In genomic region chr4:58925664-58926063, GRCm38 (mm10) we compare ENCODE assay signal across 32 mouse cellular contexts. TPM values are rescaled to one million over a fixed set of nuclear protein-coding genes. Genes with fewer than 3 reads are reported as not detected.
DNase-seq lines count a peak whose midpoint lies in the region; ATAC-seq and TF ChIP-seq lines count a peak whose summit lies in the region.
"Had no signal": no experiment of that assay in that cellular context is flagged by ENCODE, and none has a peak within 500 bp of the region (broad histone marks: within the 10 kb centered on the region; RNA-seq: fewer than 3 reads in every experiment).

No protein-coding gene starts in this region.

- WGBS in stomach, embryonic 16.5 days: 32% methylated on average over 5 of the region's 5 CpGs

- no peaks in the 10 kb centered on the region for H3K79me2 ChIP-seq in MEL (ENCODE audit: control insufficient read depth, insufficient read depth, low read length, poor library complexity)

- DNase-seq in frontal cortex, postnatal 25 days (ENCODE audit: low spot score in 2 of 2): no peak
- no peak for DNase-seq in layer of hippocampus, adult 2 months (ENCODE audit: low spot score in 2 of 2)
- DNase-seq in layer of hippocampus, adult 8-10 months (ENCODE audit: low spot score in 2 of 2): no peak
- peak; percentile 49 for DNase-seq in MEL (ENCODE audit: low read depth, low spot score)
- DNase-seq in left cerebral cortex, postnatal 4 days: no peak
- DNase-seq: adrenal gland, adult 2 months; adrenal gland, postnatal 14 days; cerebellum, adult 11-12 months; cerebellum, adult 8-10 months; cerebellum, postnatal 10 days; cerebellum, postnatal 36 days; embryo, embryonic 11 days; gastrocnemius, adult 2 months; gastrocnemius, postnatal 14 days; heart, adult 18-20 months; heart, postnatal 14 days; heart, postnatal 4 days had no signal

- TF ChIP-seq RAD21 in MEL (IDR thresholded peaks at IDR 0.05; ENCODE audit: low read depth, low read length): no peak

- H3K9me3 ChIP-seq in MEL (replicated peaks; ENCODE audit: insufficient read depth, low read length): no peaks in the 10 kb centered on the region
- H3K9me3 ChIP-seq in stomach, embryonic 16.5 days (replicated peaks; ENCODE audit: control insufficient read depth, low read length): no peaks in the 10 kb centered on the region
- H3K9me3 ChIP-seq: embryonic facial prominence, embryonic 10.5 days; heart, embryonic 10.5 days; heart, embryonic 13.5 days had no signal

- no peak for TF ChIP-seq EP300 in MEL (IDR thresholded peaks at IDR 0.05; ENCODE audit: low read depth in 1 of 2, low read length in 2 of 2)

- TF ChIP-seq POLR2A in MEL (IDR thresholded peaks at IDR 0.05; ENCODE audit: control insufficient read depth in 1 of 2, insufficient read depth in 1 of 2, low read depth in 1 of 2, low read length in 2 of 2, poor library complexity in 1 of 2): no peak

- H3K4me1 ChIP-seq in MEL (ENCODE audit: control insufficient read depth in 1 of 2, insufficient read depth in 2 of 2, low read length in 2 of 2): peaks cover 6 to 7% of the 10 kb centered on the region in 2 experiments
- H3K4me1 ChIP-seq in stomach, embryonic 16.5 days (ENCODE audit: control insufficient read depth, insufficient read depth, low read length): no peaks in the 10 kb centered on the region
- H3K4me1 ChIP-seq: embryonic facial prominence, embryonic 10.5 days; embryonic facial prominence, embryonic 13.5 days; forebrain, embryonic 12.5 days; forebrain, embryonic 15.5 days; heart, embryonic 10.5 days; heart, embryonic 13.5 days had no signal

- peak; percentile 76; the same call in 1 of the 2 replicates for ATAC-seq in frontal cortex, adult (ENCODE audit: low TSS enrichment)
- peak; percentile 53; the same call in 1 of the 2 replicates for ATAC-seq in stomach, embryonic 16.5 days (ENCODE audit: insufficient read depth, low FRiP score)
- ATAC-seq in activated CD4-positive, CD25-positive, alpha-beta regulatory T cell, adult 4 months: no peak
- ATAC-seq: CD4-positive, CD25-positive, alpha-beta regulatory T cell, adult 4 months; forebrain, embryonic 15.5 days; hindbrain, postnatal 0 days; inflammation-experienced regulatory T-cells, adult 6 months had no signal

- peaks cover 0 to 2% of the 10 kb centered on the region in 2 experiments; a peak in 2 of 4 replicates for H3K36me3 ChIP-seq in MEL (ENCODE audit: control insufficient read depth in 1 of 2, insufficient read depth in 2 of 2, low read length in 2 of 2)
- no peaks in the 10 kb centered on the region for H3K36me3 ChIP-seq in stomach, embryonic 16.5 days (ENCODE audit: control insufficient read depth, insufficient read depth, low read length)
- H3K36me3 ChIP-seq: embryonic facial prominence, embryonic 10.5 days; embryonic facial prominence, embryonic 13.5 days; forebrain, embryonic 12.5 days; forebrain, embryonic 15.5 days; heart, embryonic 10.5 days; heart, embryonic 13.5 days had no signal

- 0 out of 2 replicates have a peak, but pooled peaks have one; percentile 10 for TF ChIP-seq CTCF in layer of hippocampus, adult 2 months (conservative IDR thresholded peaks at IDR 0.05)
- TF ChIP-seq CTCF in MEL (IDR thresholded peaks at IDR 0.05 in 2 of 3, conservative IDR thresholded peaks at IDR 0.05 in 1 of 3; ENCODE audit: control insufficient read depth in 1 of 3, insufficient read depth in 1 of 3, low read depth in 2 of 3, low read length in 3 of 3, poor library complexity in 1 of 3, severe bottlenecking in 1 of 3): no peak; a peak in 1 of 6 replicates

- no peak overlapping the region for H3K4me2 ChIP-seq in stomach, embryonic 16.5 days (ENCODE audit: low read depth, low read length)
- H3K4me2 ChIP-seq: embryonic facial prominence, embryonic 13.5 days; forebrain, embryonic 12.5 days; forebrain, embryonic 15.5 days; heart, embryonic 13.5 days; hindbrain, embryonic 14.5 days had no signal

- no peak overlapping the region for H3K27ac ChIP-seq in layer of hippocampus, adult 2 months
- no peak overlapping the region for H3K27ac ChIP-seq in MEL (ENCODE audit: control insufficient read depth, low read depth, low read length)
- H3K27ac ChIP-seq in stomach, embryonic 16.5 days (ENCODE audit: low read length): no peak overlapping the region
- H3K27ac ChIP-seq: embryonic facial prominence, embryonic 10.5 days; embryonic facial prominence, embryonic 13.5 days; forebrain, embryonic 12.5 days; forebrain, embryonic 15.5 days; gastrocnemius, adult 2 months; heart, embryonic 10.5 days; heart, embryonic 13.5 days; hindbrain, embryonic 14.5 days; hindbrain, postnatal 0 days had no signal

- intact Hi-C loops in left cerebral cortex, postnatal 4 days (cut with DNase I): no loop called here

- H3K27me3 ChIP-seq in MEL (ENCODE audit: control insufficient read depth in 1 of 2, insufficient read depth in 2 of 2, low read length in 2 of 2): no peaks in the 10 kb centered on the region
- no peaks in the 10 kb centered on the region for H3K27me3 ChIP-seq in stomach, embryonic 16.5 days (ENCODE audit: control insufficient read depth, insufficient read depth, low read length)
- H3K27me3 ChIP-seq: forebrain, embryonic 15.5 days had no signal

- H3K9ac ChIP-seq in MEL (ENCODE audit: control insufficient read depth, low read depth, low read length, poor library complexity, severe bottlenecking): no peak overlapping the region
- H3K9ac ChIP-seq in stomach, embryonic 16.5 days (ENCODE audit: low read length): no peak overlapping the region
- H3K9ac ChIP-seq: embryonic facial prominence, embryonic 13.5 days; forebrain, embryonic 12.5 days; forebrain, embryonic 15.5 days; heart, embryonic 13.5 days; hindbrain, embryonic 14.5 days had no signal

- H3K4me3 ChIP-seq in layer of hippocampus, adult 2 months: no peak overlapping the region
- H3K4me3 ChIP-seq in MEL (ENCODE audit: control insufficient read depth in 1 of 2, insufficient read depth in 1 of 2, low read depth in 2 of 2, low read length in 2 of 2): no peak overlapping the region
- H3K4me3 ChIP-seq in stomach, embryonic 16.5 days (replicated peaks; ENCODE audit: low read length): no peak overlapping the region
- H3K4me3 ChIP-seq: embryonic facial prominence, embryonic 10.5 days; embryonic facial prominence, embryonic 13.5 days; erythroblast, embryonic 14.5 days; forebrain, embryonic 12.5 days; forebrain, embryonic 15.5 days; gastrocnemius, adult 2 months; heart, embryonic 10.5 days; heart, embryonic 13.5 days had no signal

TF ChIP-seq in MEL, 35 proteins besides CTCF, POLR2A, EP300 and RAD21:
- no peak for TF ChIP-seq CHD1 (IDR thresholded peaks at IDR 0.05; ENCODE audit: low read depth, low read length)
- TF ChIP-seq POLR2AphosphoS2 (IDR thresholded peaks at IDR 0.05; ENCODE audit: low read length): no peak
- TF ChIP-seq SIN3A (IDR thresholded peaks at IDR 0.05; ENCODE audit: low read length): no peak
- TF ChIP-seq MAZ (IDR thresholded peaks at IDR 0.05; ENCODE audit: low read depth, low read length): no peak
- TF ChIP-seq POLR2AphosphoS5 (IDR thresholded peaks at IDR 0.05; ENCODE audit: borderline replicate concordance, low read depth, low read length): no peak
- TF ChIP-seq HCFC1 (IDR thresholded peaks at IDR 0.05; ENCODE audit: low read depth, low read length): no peak
- no peak for TF ChIP-seq ZC3H11A (IDR thresholded peaks at IDR 0.05; ENCODE audit: low read depth, low read length)
- no peak for TF ChIP-seq GATA1 (IDR thresholded peaks at IDR 0.05; ENCODE audit: low read depth, low read length)
- no peak for TF ChIP-seq ZMIZ1 (IDR thresholded peaks at IDR 0.05; ENCODE audit: low read depth, low read length)
- TF ChIP-seq NRF1 (IDR thresholded peaks at IDR 0.05; ENCODE audit: insufficient read depth, low read depth, low read length, poor library complexity, severe bottlenecking): no peak
- no peak for TF ChIP-seq GABPA (IDR thresholded peaks at IDR 0.05; ENCODE audit: low read depth, low read length)
- TF ChIP-seq USF1 (IDR thresholded peaks at IDR 0.05; ENCODE audit: low read depth, low read length): no peak
- no peak for TF ChIP-seq ETS1 (IDR thresholded peaks at IDR 0.05; ENCODE audit: low read depth, low read length)
- no peak for TF ChIP-seq ZNF384 (IDR thresholded peaks at IDR 0.05; ENCODE audit: low read depth, low read length)
- TF ChIP-seq TAL1 (IDR thresholded peaks at IDR 0.05; ENCODE audit: low read length): no peak
- no peak for TF ChIP-seq JUND (IDR thresholded peaks at IDR 0.05; ENCODE audit: low read depth, low read length)
- TF ChIP-seq MYB (IDR thresholded peaks at IDR 0.05; ENCODE audit: low read depth, low read length): no peak
- TF ChIP-seq E2F4 (IDR thresholded peaks at IDR 0.05; ENCODE audit: borderline replicate concordance, low read depth, low read length): no peak
- no peak for TF ChIP-seq SMC3 (IDR thresholded peaks at IDR 0.05; ENCODE audit: low read depth, low read length)
- TF ChIP-seq MXI1 (IDR thresholded peaks at IDR 0.05; ENCODE audit: low read depth, low read length): no peak
TF ChIP-seq in MEL: peak in this region for 0.

RNA-seq across cellular contexts. Expression of gene Ecpas, which starts 13.1 kb away (rescaled TPM):
- 100 to 1,000 TPM; 117 to 120 TPM for total RNA-seq in layer of hippocampus, adult 2 months (2021)
- 100 to 1,000 TPM; 118 to 183 (median 129) TPM for total RNA-seq in layer of hippocampus, adult 8-10 months (2022)
- total RNA-seq in MEL (2012; rRNA removed): 37.8 and 52.1 TPM in 2 replicates
- polyA plus RNA-seq in MEL (2012; ENCODE audit: insufficient read depth in 1 of 2, insufficient read length in 2 of 2, low read depth in 1 of 2, low replicate concordance in 2 of 2, missing spikeins in 1 of 2): 100 to 1,000 TPM in 1 of 2 experiments, 10 to 100 TPM in 1; 57.6 to 161 TPM
- polyA plus RNA-seq in stomach, embryonic 16.5 days (2015; fragmentation: Nextera tagmentation; extraction: Ambion mirVana): 29.0 and 30.4 TPM in 2 replicates
- 100 to 1,000 TPM; 143 to 147 TPM for total RNA-seq in left cerebral cortex, postnatal 4 days (2021)
- 10 to 100 TPM; 24.3 to 25.1 TPM for polyA plus RNA-seq in activated CD4-positive, CD25-positive, alpha-beta regulatory T cell, adult 4 months (2017; shearing (Covaris generic))

RNA-seq across cellular contexts. Expression of gene Zkscan16, which starts 17.8 kb away (rescaled TPM):
- 10 to 100 TPM; 51.3 to 53.1 TPM for total RNA-seq in layer of hippocampus, adult 2 months (2021)
- total RNA-seq in layer of hippocampus, adult 8-10 months (2022): 10 to 100 TPM; 56.0 to 63.3 (median 58.3) TPM
- total RNA-seq in MEL (2012; rRNA removed): not detected in 2 replicates
- polyA plus RNA-seq in MEL (2012; ENCODE audit: insufficient read depth in 1 of 2, insufficient read length in 2 of 2, low read depth in 1 of 2, low replicate concordance in 2 of 2, missing spikeins in 1 of 2): not detected
- 0.62 and 0.84 TPM in 2 replicates for polyA plus RNA-seq in stomach, embryonic 16.5 days (2015; fragmentation: Nextera tagmentation; extraction: Ambion mirVana)
- 10 to 100 TPM; 11.9 to 13.0 TPM for total RNA-seq in left cerebral cortex, postnatal 4 days (2021)
- polyA plus RNA-seq in activated CD4-positive, CD25-positive, alpha-beta regulatory T cell, adult 4 months (2017; shearing (Covaris generic)): not detected
- total RNA-seq: gastrocnemius, adult 2 months; heart, postnatal 14 days had no signal
- polyA plus RNA-seq: adrenal gland, adult 2 months; CD4-positive, CD25-positive, alpha-beta regulatory T cell, adult 4 months; erythroblast, embryonic 14.5 days; heart, embryonic 16.5 days; inflammation-experienced regulatory T-cells, adult 6 months had no signal

Comparison
In these comparisons a context has a peak if more than half of its experiments do, and no peak if none do; other contexts are left out.
1. RNA of gene Zkscan16, which starts 17.8 kb away (total RNA-seq): 56.0 to 63.3 TPM in layer of hippocampus, adult 8-10 months, 51.3 to 53.1 TPM in layer of hippocampus, adult 2 months and 11.9 to 13.0 TPM in left cerebral cortex, postnatal 4 days; not detected in MEL; every median in the first group is over 10 times any median in the second.